8 mouse cellular contexts compared by ENCODE assay signal in the genomic region with DNA sequence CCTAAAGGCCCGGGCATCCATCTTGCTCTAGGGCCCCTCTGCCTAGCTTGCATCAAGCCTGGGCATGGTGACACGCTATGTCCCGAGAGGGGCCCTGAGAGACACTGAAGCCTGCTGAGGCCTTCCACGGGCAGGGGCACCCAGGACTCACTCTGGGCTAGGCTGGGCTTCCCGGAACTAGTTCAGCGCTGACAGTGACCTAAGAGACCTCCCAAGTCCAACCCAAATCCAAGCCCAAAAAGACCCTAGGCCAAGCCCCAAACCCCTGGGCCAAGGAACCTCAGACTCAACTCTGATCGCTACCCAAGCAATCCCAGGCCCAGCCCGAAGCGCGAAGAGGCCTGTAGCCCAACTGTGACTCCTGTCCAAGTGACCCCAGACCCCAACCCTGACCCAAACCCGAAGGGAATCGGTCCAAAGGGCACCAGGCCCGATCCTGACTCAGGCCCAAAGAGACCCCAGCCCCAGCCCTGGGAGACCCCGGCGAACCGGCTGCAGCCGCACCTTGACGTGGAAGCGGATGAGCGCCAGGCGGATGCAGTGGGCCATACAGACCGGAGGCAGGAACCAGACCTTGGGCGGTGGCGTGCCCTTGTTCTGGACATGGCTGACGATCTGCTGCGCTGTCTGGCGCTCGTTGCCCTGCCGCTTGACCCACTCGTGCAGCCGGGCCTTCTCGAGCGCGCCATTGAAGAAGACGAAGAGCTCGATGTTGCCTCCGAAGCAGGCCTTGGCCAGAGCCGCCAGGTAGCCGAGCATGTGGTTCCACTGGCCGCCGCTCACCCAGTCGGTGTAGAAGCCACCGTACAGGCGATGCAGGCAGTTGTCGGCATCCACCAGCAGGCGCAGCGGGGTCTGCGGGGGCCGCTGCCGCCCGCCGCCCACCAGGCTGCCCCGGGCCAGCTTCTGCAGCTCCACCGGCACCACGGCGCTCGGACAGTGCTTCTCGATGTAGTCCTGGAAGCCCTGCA. TPM values are rescaled to one million over a fixed set of nuclear protein-coding genes. Genes with fewer than 3 reads are reported as not detected.
DNase-seq lines count a peak whose midpoint lies in the region; ATAC-seq and TF ChIP-seq lines count a peak whose summit lies in the region.

No protein-coding gene starts in this region.

- H3K36me3 ChIP-seq in hindbrain, postnatal 0 days (ENCODE audit: insufficient read depth, low read length) = no peaks in the 10 kb centered on the region
- peaks cover 25% of the 10 kb centered on the region for H3K36me3 ChIP-seq in megakaryocyte, embryonic 14.5 days (replicated peaks; ENCODE audit: low read length)

- ATAC-seq in hindbrain, postnatal 0 days = peak; percentile 10
- ATAC-seq in activated CD4-positive, CD25-positive, alpha-beta regulatory T cell, adult 4 months = no peak

- WGBS in hindbrain, postnatal 0 days = under 1% methylated on average over 50 of the region's 58 CpGs

- no peak for TF ChIP-seq POLR2A in cortical plate, adult 2 months (IDR thresholded peaks at IDR 0.05; ENCODE audit: extremely low read depth, insufficient read depth, low read length)

- H3K27me3 ChIP-seq in hindbrain, postnatal 0 days (ENCODE audit: insufficient read depth, low read length) = no peaks in the 10 kb centered on the region
- H3K27me3 ChIP-seq in megakaryocyte, embryonic 14.5 days (replicated peaks) = no peaks in the 10 kb centered on the region

- H3K9ac ChIP-seq in hindbrain, postnatal 0 days (replicated peaks; ENCODE audit: low read length) = peak overlapping the region; percentile 94

- H3K4me2 ChIP-seq in hindbrain, postnatal 0 days (ENCODE audit: low read depth, low read length) = peak overlapping the region; percentile 97

- H3K27ac ChIP-seq in cortical plate, adult 2 months (ENCODE audit: insufficient read depth, low read length) = peak overlapping the region; percentile 99
- H3K27ac ChIP-seq in hindbrain, postnatal 0 days = peak overlapping the region; percentile 99

- peak overlapping the region; percentile 93 for H3K4me3 ChIP-seq in cortical plate, adult 2 months (ENCODE audit: insufficient read depth, low read length)
- peak overlapping the region; percentile 85 for H3K4me3 ChIP-seq in hindbrain, postnatal 0 days (ENCODE audit: low read length)
- peak overlapping the region; percentile 96 for H3K4me3 ChIP-seq in megakaryocyte, embryonic 14.5 days (replicated peaks)

- no peak for TF ChIP-seq CTCF in cortical plate, adult 2 months (IDR thresholded peaks at IDR 0.05; ENCODE audit: extremely low read depth, insufficient read depth, low read length)
- TF ChIP-seq CTCF in hindbrain, postnatal 0 days (IDR thresholded peaks at IDR 0.05; ENCODE audit: low read depth) = peak; percentile 16; the same call in 1 of the 2 replicates

- H3K9me3 ChIP-seq in hindbrain, postnatal 0 days (ENCODE audit: low read length) = no peaks in the 10 kb centered on the region
- H3K9me3 ChIP-seq in megakaryocyte, embryonic 14.5 days = no peaks in the 10 kb centered on the region

- H3K4me1 ChIP-seq in cortical plate, adult 2 months (ENCODE audit: control insufficient read depth, insufficient read depth, low read length) = peaks cover 8% of the 10 kb centered on the region
- H3K4me1 ChIP-seq in hindbrain, postnatal 0 days (ENCODE audit: insufficient read depth, low read length) = peaks cover 22% of the 10 kb centered on the region
- H3K4me1 ChIP-seq in megakaryocyte, embryonic 14.5 days = peaks cover 63% of the 10 kb centered on the region

- DNase-seq in adrenal gland, adult 18-20 months (ENCODE audit: low spot score in 2 of 2) = peak; percentile 56 to 57
- DNase-seq in gastrocnemius, adult 8-10 months (ENCODE audit: low spot score in 2 of 2) = peak; percentile 37 to 50
- peak; percentile 55 for DNase-seq in hindbrain, postnatal 0 days (ENCODE audit: low spot score)
- peak; percentile 30 to 53 for DNase-seq in left cerebral cortex, adult 8-10 months (ENCODE audit: low spot score in 2 of 2)
- DNase-seq in right cerebral cortex, postnatal 36 days (ENCODE audit: low spot score in 2 of 2) = peak; percentile 22 to 54

RNA-seq across cellular contexts. Expression of gene Fam120a, which starts 0.7 kb away (rescaled TPM):
- total RNA-seq in adrenal gland, adult 18-20 months (2021) = 100 to 1,000 TPM; 148 to 180 TPM
- polyA plus RNA-seq in cortical plate, adult 2 months (2012; rRNA removed) = 80.3 and 81.6 TPM in 2 replicates
- total RNA-seq in gastrocnemius, adult 8-10 months (2022) = 100 to 1,000 TPM; 110 to 144 (median 118) TPM
- total RNA-seq in hindbrain, postnatal 0 days (2014; rRNA removed) = 68.3 and 76.3 TPM in 2 replicates
- polyA plus RNA-seq in hindbrain, postnatal 0 days (2015; fragmentation: Nextera tagmentation; extraction: Ambion mirVana) = 10.3 and 11.1 TPM in 2 replicates
- 100 to 1,000 TPM; 101 to 104 (median 102) TPM for total RNA-seq in left cerebral cortex, adult 8-10 months (2022)
- 60.7 and 71.7 TPM in 2 replicates for polyA plus RNA-seq in megakaryocyte, embryonic 14.5 days (2012; ENCODE audit: insufficient read depth, low replicate concordance)
- polyA plus RNA-seq in activated CD4-positive, CD25-positive, alpha-beta regulatory T cell, adult 4 months (2017; shearing (Covaris generic)) = 10 to 100 TPM; 34.4 to 37.0 TPM
